Mouse (Mus musculus): Measurements from ENCODE around the gene Wdr11. TPM values are rescaled to one million over a fixed set of nuclear protein-coding genes. Genes with fewer than 3 reads are reported as not detected.

Wdr11 gene
- total and polyA plus RNA-seq, 3 experiments = 24.8 to 37.6 (median 26.1) TPM

GRCm38 (mm10) chr7:129675852-129676251 is 84.2 kb downstream of the Wdr11 start:
- H3K79me2 ChIP-seq (replicated peaks; ENCODE audit: control insufficient read depth, extremely low read depth, insufficient read depth, poor library complexity, severe bottlenecking) = no peaks in the 10 kb centered on the region
- H3K27me3 ChIP-seq (replicated peaks) = peaks cover 81% of the 10 kb centered on the region
- in situ Hi-C loops (cut with MboI; ENCODE audit: low pct_ligation_motif_present, low pct_unique_long_range_greater_than_20kb, low sequenced_read_pairs) (no loop called here), dilution Hi-C loops (cut with MboI; ENCODE audit: extremely low pct_ligation_motif_present, extremely low pct_unique_long_range_greater_than_20kb, low sequenced_read_pairs) (no loop called here)
- no peak overlapping the region for H3K9ac ChIP-seq (ENCODE audit: insufficient read depth, low read depth)
- no peak overlapping the region for H3K4me2 ChIP-seq (ENCODE audit: insufficient read depth, low read depth, poor library complexity, severe bottlenecking)
- TF ChIP-seq ZNF384 (IDR thresholded peaks at IDR 0.05; ENCODE audit: low read depth, low read length) = no peak
- no peak overlapping the region for H3K27ac ChIP-seq (ENCODE audit: insufficient read depth, low read depth)
- H3K4me1 ChIP-seq (ENCODE audit: control insufficient read depth in 1 of 2, insufficient read depth in 2 of 2) = no peaks in the 10 kb centered on the region
- no peak for DNase-seq (ENCODE audit: extremely low read depth)
- no peaks in the 10 kb centered on the region for H3K36me3 ChIP-seq (replicated peaks in 1 of 2; ENCODE audit: control insufficient read depth in 1 of 2, insufficient read depth in 1 of 2, low read length in 1 of 2)
- no peaks in the 10 kb centered on the region for H3K9me3 ChIP-seq (replicated peaks; ENCODE audit: low read length)
- H3K4me3 ChIP-seq (replicated peaks in 1 of 3; ENCODE audit: low read depth in 2 of 3, low read length in 2 of 3, poor library complexity in 1 of 3) = no peak overlapping the region

DNA sequence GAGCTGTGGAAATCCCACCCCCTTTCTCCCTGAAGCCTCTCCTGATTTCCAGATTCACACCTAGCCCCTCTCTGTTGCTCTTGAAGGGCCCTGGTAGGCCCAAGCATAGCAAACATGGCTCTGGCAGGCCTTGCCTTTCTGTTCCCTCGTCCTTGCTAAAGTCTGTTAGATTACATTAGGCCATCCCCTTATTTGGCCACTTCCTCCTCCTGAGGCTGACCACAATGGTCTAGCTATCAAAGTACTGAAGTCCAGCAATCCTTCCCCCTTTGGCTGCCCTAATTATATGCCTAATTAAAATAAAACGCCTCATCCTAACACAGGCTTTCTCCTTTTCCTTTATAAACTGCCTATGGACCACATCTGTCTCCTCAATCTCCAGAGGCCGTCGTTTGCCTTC is 85.5 kb downstream of the Wdr11 start:
- dilution Hi-C loops (cut with MboI; ENCODE audit: extremely low pct_ligation_motif_present, extremely low pct_unique_long_range_greater_than_20kb, low sequenced_read_pairs) (no loop called here), in situ Hi-C loops (cut with MboI; ENCODE audit: low pct_ligation_motif_present, low pct_unique_long_range_greater_than_20kb, low sequenced_read_pairs) (no loop called here)
- DNase-seq (ENCODE audit: extremely low read depth) = no peak
- TF ChIP-seq BHLHE40 (IDR thresholded peaks at IDR 0.05; ENCODE audit: low read depth, low read length) (no peak), MYC (IDR thresholded peaks at IDR 0.05; ENCODE audit: low read depth, low read length) (no peak), TCF12 (IDR thresholded peaks at IDR 0.05; ENCODE audit: low read depth, low read length) (no peak), CHD1 (IDR thresholded peaks at IDR 0.05; ENCODE audit: low read depth, low read length) (no peak), CHD2 (IDR thresholded peaks at IDR 0.05; ENCODE audit: low read length) (no peak), MXI1 (IDR thresholded peaks at IDR 0.05; ENCODE audit: low read depth, low read length) (no peak), E2F4 (IDR thresholded peaks at IDR 0.05; ENCODE audit: insufficient replicate concordance, low read depth, low read length) (no peak), ELF1 (IDR thresholded peaks at IDR 0.05; ENCODE audit: low read depth, low read length) (no peak), USF2 (conservative IDR thresholded peaks at IDR 0.05; ENCODE audit: low read depth, low read length) (no peak), GABPA (IDR thresholded peaks at IDR 0.05; ENCODE audit: insufficient replicate concordance, low read depth, low read length) (no peak), ZC3H11A (IDR thresholded peaks at IDR 0.05; ENCODE audit: low read depth, low read length) (no peak), ZKSCAN1 (IDR thresholded peaks at IDR 0.05; ENCODE audit: borderline replicate concordance, low read depth, low read length) (no peak), NELFE (IDR thresholded peaks at IDR 0.05; ENCODE audit: low read depth, low read length) (no peak)
- Histone ChIP-seq H3K9me3 (replicated peaks; ENCODE audit: low read length) (no peaks in the 10 kb centered on the region), H3K79me2 (replicated peaks; ENCODE audit: control insufficient read depth, extremely low read depth, insufficient read depth, poor library complexity, severe bottlenecking) (no peaks in the 10 kb centered on the region), H3K27me3 (replicated peaks) (peaks cover 81% of the 10 kb centered on the region), H3K27ac (ENCODE audit: insufficient read depth, low read depth) (no peak overlapping the region), H3K36me3 (replicated peaks in 1 of 2; ENCODE audit: control insufficient read depth in 1 of 2, insufficient read depth in 1 of 2, low read length in 1 of 2) (no peaks in the 10 kb centered on the region), H3K4me2 (ENCODE audit: insufficient read depth, low read depth, poor library complexity, severe bottlenecking) (no peak overlapping the region), H3K9ac (ENCODE audit: insufficient read depth, low read depth) (no peak overlapping the region), H3K4me3 (replicated peaks in 1 of 3; ENCODE audit: low read depth in 2 of 3, low read length in 2 of 3, poor library complexity in 1 of 3) (no peak overlapping the region), H3K4me1 (ENCODE audit: control insufficient read depth in 1 of 2, insufficient read depth in 2 of 2) (no peaks in the 10 kb centered on the region)

DNA sequence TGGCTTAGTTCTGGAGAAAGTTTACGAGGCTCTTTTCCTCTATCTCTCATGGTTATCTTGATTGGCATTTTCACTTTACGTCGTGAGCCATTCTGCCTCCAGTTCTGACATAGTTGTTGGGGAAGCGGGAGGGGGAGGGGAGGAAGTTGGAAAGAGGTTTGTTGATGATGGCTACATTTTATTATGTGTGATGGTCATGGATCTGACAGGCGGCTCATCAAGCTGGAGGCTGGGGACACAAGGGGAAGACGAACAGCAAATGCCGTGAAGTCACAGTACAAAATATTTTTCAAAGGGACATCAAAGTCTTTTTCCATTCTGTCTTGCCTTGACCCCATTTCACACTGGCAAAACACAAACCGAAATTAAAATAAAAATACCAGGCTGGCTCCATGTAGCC is 86.8 kb downstream of the Wdr11 start:
- H3K4me1 ChIP-seq (ENCODE audit: control insufficient read depth in 1 of 2, insufficient read depth in 2 of 2) = no peaks in the 10 kb centered on the region
- H3K27ac ChIP-seq (ENCODE audit: insufficient read depth, low read depth) = no peak overlapping the region
- TF ChIP-seq ELF1 (IDR thresholded peaks at IDR 0.05; ENCODE audit: low read depth, low read length) (no peak), MYC (IDR thresholded peaks at IDR 0.05; ENCODE audit: low read depth, low read length) (no peak)
- no peaks in the 10 kb centered on the region for H3K36me3 ChIP-seq (replicated peaks in 1 of 2; ENCODE audit: control insufficient read depth in 1 of 2, insufficient read depth in 1 of 2, low read length in 1 of 2)
- H3K4me3 ChIP-seq (replicated peaks in 1 of 3; ENCODE audit: low read depth in 2 of 3, low read length in 2 of 3, poor library complexity in 1 of 3) = no peak overlapping the region
- in situ Hi-C loops (cut with MboI; ENCODE audit: low pct_ligation_motif_present, low pct_unique_long_range_greater_than_20kb, low sequenced_read_pairs) (no loop called here), dilution Hi-C loops (cut with MboI; ENCODE audit: extremely low pct_ligation_motif_present, extremely low pct_unique_long_range_greater_than_20kb, low sequenced_read_pairs) (no loop called here)
- H3K4me2 ChIP-seq (ENCODE audit: insufficient read depth, low read depth, poor library complexity, severe bottlenecking) = no peak overlapping the region
- H3K9me3 ChIP-seq (replicated peaks; ENCODE audit: low read length) = no peaks in the 10 kb centered on the region
- H3K9ac ChIP-seq (ENCODE audit: insufficient read depth, low read depth) = no peak overlapping the region
- no peak for DNase-seq (ENCODE audit: extremely low read depth)
- H3K27me3 ChIP-seq (replicated peaks) = peaks cover 82% of the 10 kb centered on the region
- no peaks in the 10 kb centered on the region for H3K79me2 ChIP-seq (replicated peaks; ENCODE audit: control insufficient read depth, extremely low read depth, insufficient read depth, poor library complexity, severe bottlenecking)
